Mouse (Mus musculus): ENCODE results near the gene A730015C16Rik. TPM values are rescaled to one million over a fixed set of nuclear protein-coding genes. Genes with fewer than 3 reads are reported as not detected.

A730015C16Rik gene
- 2.5 and 2.6 TPM in 2 replicates for polyA plus RNA-seq (2015; fragmentation: Nextera tagmentation; extraction: Ambion mirVana)

GRCm38 (mm10) chr4:108848505-108848848, at the start of gene A730015C16Rik:
TSS of gene A730015C16Rik (minus strand) at chr4:108848619.
- peak within 1 kb of the TSS; percentile 86 for H3K27ac ChIP-seq
- 12% methylated on average over 20 of the region's 20 CpGs for WGBS
- peak within 1 kb of the TSS; percentile 89 for H3K9ac ChIP-seq (replicated peaks)
- peak within 1 kb of the TSS; percentile 99 for H3K4me2 ChIP-seq (replicated peaks)
- peaks cover 26% of the 10 kb centered on the region for H3K4me1 ChIP-seq (replicated peaks)
- peak; percentile 53 for ATAC-seq
- peak within 1 kb of the TSS; percentile 96 for H3K4me3 ChIP-seq (replicated peaks)
- no peaks in the 10 kb centered on the region for H3K9me3 ChIP-seq
- no peaks in the 10 kb centered on the region for H3K27me3 ChIP-seq
- peaks cover 9% of the 10 kb centered on the region for H3K36me3 ChIP-seq

GRCm38 (mm10) chr4:108890876-108891275, 42.5 kb upstream of the A730015C16Rik start:
- Histone ChIP-seq H3K27me3 (no peaks in the 10 kb centered on the region), H3K4me3 (replicated peaks) (no peak overlapping the region), H3K9ac (replicated peaks) (no peak overlapping the region), H3K27ac (no peak overlapping the region), H3K9me3 (0 out of 2 replicates have a peak, but pooled peaks cover 3% of the 10 kb centered on the region), H3K4me1 (replicated peaks) (no peaks in the 10 kb centered on the region), H3K36me3 (no peaks in the 10 kb centered on the region), H3K4me2 (replicated peaks) (no peak overlapping the region)
- no peak for ATAC-seq
- WGBS: 87% methylated on average over 6 of the region's 6 CpGs

- no peak for ATAC-seq
- no peak overlapping the region for H3K9ac ChIP-seq (replicated peaks)
- no peak overlapping the region for H3K4me3 ChIP-seq (replicated peaks)
- H3K27ac ChIP-seq: no peak overlapping the region
- no peak overlapping the region for H3K4me2 ChIP-seq (replicated peaks)
- no peaks in the 10 kb centered on the region for H3K27me3 ChIP-seq
- no peaks in the 10 kb centered on the region for H3K4me1 ChIP-seq (replicated peaks)
- WGBS: 91% methylated on average over 4 of the region's 4 CpGs
- 0 out of 2 replicates have a peak, but pooled peaks cover 3% of the 10 kb centered on the region for H3K9me3 ChIP-seq
- no peaks in the 10 kb centered on the region for H3K36me3 ChIP-seq
Observed at GRCm38 (mm10) chr4:108887456-108887855, 39.0 kb upstream of the A730015C16Rik start.

- 63% methylated on average over 13 of the region's 13 CpGs for WGBS
- Histone ChIP-seq H3K27ac (no peak overlapping the region), H3K9me3 (0 out of 2 replicates have a peak, but pooled peaks cover 3% of the 10 kb centered on the region), H3K4me2 (replicated peaks) (no peak overlapping the region), H3K27me3 (0 out of 2 replicates have a peak, but pooled peaks cover 4% of the 10 kb centered on the region), H3K9ac (replicated peaks) (no peak overlapping the region), H3K4me3 (replicated peaks) (no peak overlapping the region), H3K4me1 (replicated peaks) (peaks cover 4% of the 10 kb centered on the region), H3K36me3 (no peaks in the 10 kb centered on the region)
- no peak for ATAC-seq
Observed at GRCm38 (mm10) chr4:108883815-108884214, 35.4 kb upstream of the A730015C16Rik start.

DNA sequence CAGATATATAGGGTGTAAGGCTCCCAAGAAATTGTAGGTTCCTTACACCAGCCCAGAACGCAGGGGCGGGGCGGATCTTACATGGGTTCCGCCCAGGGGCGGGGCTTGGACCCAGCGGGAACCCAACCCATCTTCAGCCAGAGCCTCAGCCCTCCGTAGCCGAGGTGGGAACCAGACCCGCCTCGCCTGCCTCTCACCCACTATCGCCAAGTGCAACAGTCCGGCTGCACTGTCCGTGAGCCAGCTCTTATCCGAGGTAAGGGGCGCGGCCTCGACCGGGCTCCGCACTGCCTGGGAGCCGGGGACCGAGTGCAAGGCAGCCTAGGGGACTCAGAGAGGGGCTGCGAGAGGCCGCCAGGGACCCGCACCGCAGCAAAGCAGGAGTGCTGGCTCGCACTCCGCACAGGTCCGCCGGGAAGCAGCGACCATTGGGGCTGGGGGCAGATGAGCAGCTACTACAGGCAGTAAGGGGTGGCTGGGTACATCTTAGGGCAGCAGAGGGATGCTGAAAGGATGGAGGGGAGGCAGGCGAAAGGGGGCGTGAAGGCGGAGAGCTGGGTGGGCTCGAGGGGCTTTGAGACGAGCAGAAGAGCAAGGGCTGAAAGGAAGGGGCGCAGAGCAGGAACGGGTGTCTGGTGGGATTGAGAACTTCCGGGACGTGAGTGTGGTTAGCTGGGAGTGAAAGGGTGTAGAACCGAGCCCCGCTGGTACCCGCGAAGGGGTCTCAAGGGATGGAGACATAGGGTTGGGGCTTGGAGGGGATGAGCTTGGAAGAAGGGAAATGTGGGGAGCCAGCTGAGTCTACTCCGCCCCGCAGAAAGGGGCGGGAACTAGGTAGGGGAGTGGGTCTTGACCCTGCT, 30.8 kb upstream of the A730015C16Rik start, which contains the start of gene Rab3b:
Gene Rab3b, plus strand, starts transcription at position 101 of the 860 bp plus-strand sequence.
- under 1% methylated on average over 46 of the region's 46 CpGs for WGBS
- Histone ChIP-seq H3K27me3 (peaks cover 11% of the 10 kb centered on the region; the same call in 1 of the 2 replicates), H3K4me3 (replicated peaks) (peak within 1 kb of the TSS; percentile 56), H3K9ac (replicated peaks) (peak within 1 kb of the TSS; percentile 72), H3K36me3 (no peaks in the 10 kb centered on the region), H3K4me1 (replicated peaks) (peaks cover 4% of the 10 kb centered on the region), H3K27ac (peak within 1 kb of the TSS; percentile 25; the same call in 1 of the 2 replicates), H3K4me2 (replicated peaks) (peak within 1 kb of the TSS; percentile 72), H3K9me3 (no peaks in the 10 kb centered on the region)
- ATAC-seq: peak; percentile 93

GRCm38 (mm10) chr4:108877901-108878300, 29.5 kb upstream of the A730015C16Rik start:
- no peak overlapping the region for H3K4me2 ChIP-seq (replicated peaks)
- H3K4me1 ChIP-seq (replicated peaks): peaks cover 4% of the 10 kb centered on the region
- no peak overlapping the region for H3K27ac ChIP-seq
- no peak overlapping the region for H3K9ac ChIP-seq (replicated peaks)
- peaks cover 11% of the 10 kb centered on the region; the same call in 1 of the 2 replicates for H3K27me3 ChIP-seq
- no peaks in the 10 kb centered on the region for H3K36me3 ChIP-seq
- no peaks in the 10 kb centered on the region for H3K9me3 ChIP-seq
- no peak for ATAC-seq
- 77% methylated on average over 6 of the region's 6 CpGs for WGBS
- no peak overlapping the region for H3K4me3 ChIP-seq (replicated peaks)

DNA sequence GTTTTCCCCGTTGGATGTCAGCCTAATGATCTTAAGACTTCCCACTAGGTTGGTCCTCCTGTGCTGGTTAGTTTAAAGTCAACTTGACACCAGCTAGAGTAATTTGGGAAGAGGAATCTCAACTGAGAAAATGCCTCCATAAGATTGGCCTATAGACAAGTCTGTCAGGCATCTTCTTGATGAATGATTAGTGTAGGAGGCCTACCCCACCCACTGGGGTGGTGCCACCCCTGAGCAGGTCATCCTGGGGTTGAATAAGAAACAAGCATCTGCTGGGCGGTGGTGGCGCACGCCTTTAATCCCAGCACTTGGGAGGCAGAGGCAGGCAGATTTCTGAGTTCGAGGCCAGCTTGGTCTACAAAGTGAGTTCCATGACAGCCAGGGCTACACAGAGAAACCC, 25.3 kb upstream of the A730015C16Rik start:
- H3K9ac ChIP-seq (replicated peaks): no peak overlapping the region
- WGBS: 92% methylated on average over 5 of the region's 5 CpGs
- H3K4me2 ChIP-seq (replicated peaks): no peak overlapping the region
- H3K9me3 ChIP-seq: no peaks in the 10 kb centered on the region
- H3K4me3 ChIP-seq (replicated peaks): no peak overlapping the region
- no peaks in the 10 kb centered on the region for H3K4me1 ChIP-seq (replicated peaks)
- no peak overlapping the region for H3K27ac ChIP-seq
- H3K27me3 ChIP-seq: peaks cover 7% of the 10 kb centered on the region; the same call in 1 of the 2 replicates
- no peak for ATAC-seq
- H3K36me3 ChIP-seq: no peaks in the 10 kb centered on the region

DNA sequence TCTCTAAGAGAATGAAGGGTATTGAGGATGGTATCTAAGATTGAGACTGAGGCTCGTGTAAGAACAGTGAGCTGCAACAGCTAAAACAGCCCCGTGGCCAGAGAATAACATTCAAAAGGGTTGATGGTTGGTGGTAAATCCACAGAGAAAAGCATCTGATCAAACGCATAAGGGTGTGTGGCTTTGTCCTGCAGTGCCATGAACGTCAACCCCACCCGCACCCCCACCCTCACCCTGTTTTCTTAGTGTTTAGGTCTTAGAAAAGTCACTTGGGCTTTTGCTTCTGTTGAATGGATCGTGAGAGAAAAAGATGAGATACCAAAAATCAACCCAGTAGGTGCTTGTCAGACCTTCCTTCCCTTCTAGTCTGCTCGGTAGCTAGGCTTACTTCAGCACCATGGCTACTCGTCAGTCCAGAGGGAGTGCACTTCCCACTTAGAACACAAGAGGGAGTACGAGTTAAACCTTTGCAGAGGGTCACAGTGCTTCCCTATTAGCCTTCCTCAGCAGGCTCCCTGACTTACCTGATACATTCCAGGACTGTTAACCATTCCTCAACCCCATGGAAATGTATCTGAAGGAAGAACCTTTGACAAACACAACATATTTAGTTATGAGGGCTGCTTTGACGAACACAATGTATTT, 21.4 kb upstream of the A730015C16Rik start:
- Histone ChIP-seq H3K27me3 (no peaks in the 10 kb centered on the region), H3K4me1 (replicated peaks) (no peaks in the 10 kb centered on the region), H3K4me3 (replicated peaks) (no peak overlapping the region), H3K4me2 (replicated peaks) (no peak overlapping the region), H3K9me3 (no peaks in the 10 kb centered on the region), H3K27ac (no peak overlapping the region), H3K36me3 (peaks cover under 1% of the 10 kb centered on the region), H3K9ac (replicated peaks) (no peak overlapping the region)
- peak; percentile 92 for ATAC-seq
- WGBS: 37% methylated on average over 10 of the region's 10 CpGs

- 86% methylated on average over 7 of the region's 7 CpGs for WGBS
- H3K9ac ChIP-seq (replicated peaks): no peak overlapping the region
Observed at GRCm38 (mm10) chr4:108866806-108867205, 18.4 kb upstream of the A730015C16Rik start.

GRCm38 (mm10) chr4:108847715-108848504, 509 bp downstream of the A730015C16Rik start, which contains the start of gene Kti12:
TSS of gene Kti12 (plus strand) at chr4:108847785.
- ATAC-seq: peak; percentile 94
- peak within 1 kb of the TSS; percentile 86 for H3K27ac ChIP-seq
- under 1% methylated on average over 72 of the region's 77 CpGs for WGBS

More at GRCm38 (mm10) chr4:108866806-108867205, 18.4 kb upstream of the A730015C16Rik start:
- Histone ChIP-seq H3K36me3 (peaks cover 29% of the 10 kb centered on the region), H3K9me3 (no peaks in the 10 kb centered on the region), H3K4me2 (replicated peaks) (no peak overlapping the region), H3K4me3 (replicated peaks) (no peak overlapping the region), H3K4me1 (replicated peaks) (no peaks in the 10 kb centered on the region), H3K27me3 (no peaks in the 10 kb centered on the region), H3K27ac (no peak overlapping the region)
- ATAC-seq: no peak

GRCm38 (mm10) chr4:108845824-108846569, 2.4 kb downstream of the A730015C16Rik start:
- H3K27ac ChIP-seq: no peak overlapping the region
- peaks cover 23% of the 10 kb centered on the region for H3K4me1 ChIP-seq (replicated peaks)
- 95% methylated on average over 5 of the region's 5 CpGs for WGBS
- no peak overlapping the region for H3K4me3 ChIP-seq (replicated peaks)
- no peaks in the 10 kb centered on the region for H3K9me3 ChIP-seq
- 0 out of 2 replicates have a peak, but pooled peaks cover 4% of the 10 kb centered on the region for H3K36me3 ChIP-seq
- no peak overlapping the region for H3K9ac ChIP-seq (replicated peaks)
- H3K4me2 ChIP-seq (replicated peaks): no peak overlapping the region
- ATAC-seq: no peak
- no peaks in the 10 kb centered on the region for H3K27me3 ChIP-seq

More at GRCm38 (mm10) chr4:108847715-108848504, 509 bp downstream of the A730015C16Rik start, which contains the start of gene Kti12:
- peaks cover 4% of the 10 kb centered on the region; the same call in 1 of the 2 replicates for H3K36me3 ChIP-seq
- H3K4me1 ChIP-seq (replicated peaks): peaks cover 26% of the 10 kb centered on the region
- H3K9me3 ChIP-seq: no peaks in the 10 kb centered on the region
- H3K27me3 ChIP-seq: no peaks in the 10 kb centered on the region
- H3K4me2 ChIP-seq (replicated peaks): peak within 1 kb of the TSS; percentile 99
- H3K4me3 ChIP-seq (replicated peaks): peak within 1 kb of the TSS; percentile 96
- H3K9ac ChIP-seq (replicated peaks): peak within 1 kb of the TSS; percentile 89
